ENCODE assay signal across 7 mouse cellular contexts in the genomic region with DNA sequence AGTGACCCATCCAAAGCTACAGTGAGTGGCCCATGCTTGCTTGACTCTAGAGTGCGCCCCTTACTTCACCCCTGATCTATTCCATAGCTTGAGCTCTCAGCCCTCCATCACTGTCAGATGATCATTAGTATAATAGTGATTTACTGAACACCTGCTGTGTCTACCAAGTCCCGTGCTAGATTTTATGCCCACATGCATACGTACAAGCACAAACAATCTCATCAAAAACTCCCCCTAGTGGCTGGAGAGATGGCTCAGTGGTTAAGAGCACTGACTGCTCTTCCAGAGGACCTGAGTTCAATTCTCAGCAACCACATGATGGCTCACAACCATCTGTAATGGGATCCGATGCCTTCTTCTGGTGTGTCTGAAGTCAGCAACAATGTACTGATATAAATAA. TPM values are rescaled to one million over a fixed set of nuclear protein-coding genes. Genes with fewer than 3 reads are reported as not detected.
DNase-seq lines count a peak whose midpoint lies in the region; ATAC-seq and TF ChIP-seq lines count a peak whose summit lies in the region.
"Not testable (repeated sequence)": the region's sequence is repeated elsewhere in the genome, so short reads cannot be mapped to it uniquely, and the experiment has no call there.

No protein-coding gene starts in this region.

- peak; percentile 72 for DNase-seq in MEL (ENCODE audit: low read depth, low spot score)
- DNase-seq in embryo, embryonic 10 days (ENCODE audit: low spot score), result peak; percentile 45
- DNase-seq in heart, adult 2 months, result not testable (repeated sequence)
- peak; percentile 56 for DNase-seq in retina, postnatal 1 day

- H3K4me2 ChIP-seq in limb, embryonic 15.5 days, result peak overlapping the region; percentile 88; the same call in 1 of the 2 replicates

- peak overlapping the region; percentile 63 to 80 for H3K4me3 ChIP-seq in MEL (ENCODE audit: control insufficient read depth in 1 of 2, insufficient read depth in 1 of 2, low read depth in 2 of 2, low read length in 2 of 2)
- not testable (repeated sequence) for H3K4me3 ChIP-seq in heart, adult 2 months; limb, embryonic 15.5 days
- peak overlapping the region; percentile 94 for H3K4me3 ChIP-seq in megakaryocyte, embryonic 14.5 days (replicated peaks)

- intact Hi-C loops in heart, adult 2 months (cut with DNase I), result not testable (repeated sequence)

- H3K9ac ChIP-seq in MEL (ENCODE audit: control insufficient read depth, low read depth, low read length, poor library complexity, severe bottlenecking), result peak overlapping the region; percentile 92
- not testable (repeated sequence) for H3K9ac ChIP-seq in heart, adult 2 months (ENCODE audit: low read depth, low read length); limb, embryonic 15.5 days

- peak; percentile 14 to 34 (median 23); a peak in 4 of 6 replicates for TF ChIP-seq CTCF in MEL (IDR thresholded peaks at IDR 0.05 in 2 of 3, conservative IDR thresholded peaks at IDR 0.05 in 1 of 3; ENCODE audit: control insufficient read depth in 1 of 3, insufficient read depth in 1 of 3, low read depth in 2 of 3, low read length in 3 of 3, poor library complexity in 1 of 3, severe bottlenecking in 1 of 3)
- peak; percentile 60 for TF ChIP-seq CTCF in heart, adult 2 months (IDR thresholded peaks at IDR 0.05)

- not testable (repeated sequence) for H3K36me3 ChIP-seq in MEL (ENCODE audit: control insufficient read depth in 1 of 2, insufficient read depth in 2 of 2, low read length in 2 of 2); heart, adult 2 months (ENCODE audit: control insufficient read depth, insufficient read depth, low read length); limb, embryonic 15.5 days
- H3K36me3 ChIP-seq in megakaryocyte, embryonic 14.5 days (replicated peaks; ENCODE audit: low read length), result peaks cover 14% of the 10 kb centered on the region

- peak; percentile 36 for ATAC-seq in inflammation-experienced regulatory T-cells, adult 6 months
- ATAC-seq in limb, embryonic 15.5 days (ENCODE audit: insufficient number of reproducible peaks, low FRiP score, low TSS enrichment, low read depth), result not testable (repeated sequence)

- H3K4me1 ChIP-seq in MEL (ENCODE audit: control insufficient read depth in 1 of 2, insufficient read depth in 2 of 2, low read length in 2 of 2), result peaks cover 0 to 10% of the 10 kb centered on the region in 2 experiments; a peak in 2 of 4 replicates
- H3K4me1 ChIP-seq in heart, adult 2 months (ENCODE audit: control insufficient read depth, insufficient read depth, low read length); limb, embryonic 15.5 days: not testable (repeated sequence)
- peaks cover 41% of the 10 kb centered on the region for H3K4me1 ChIP-seq in megakaryocyte, embryonic 14.5 days

- TF ChIP-seq EP300 in MEL (IDR thresholded peaks at IDR 0.05; ENCODE audit: low read depth in 1 of 2, low read length in 2 of 2); heart, adult 2 months (IDR thresholded peaks at IDR 0.05; ENCODE audit: insufficient read depth, low read depth, low read length): not testable (repeated sequence)

- not testable (repeated sequence) for TF ChIP-seq POLR2A in MEL (IDR thresholded peaks at IDR 0.05; ENCODE audit: control insufficient read depth in 1 of 2, insufficient read depth in 1 of 2, low read depth in 1 of 2, low read length in 2 of 2, poor library complexity in 1 of 2); heart, adult 2 months (IDR thresholded peaks at IDR 0.05; ENCODE audit: insufficient read depth, low read depth, low read length)

- not testable (repeated sequence) for H3K9me3 ChIP-seq in MEL (replicated peaks; ENCODE audit: insufficient read depth, low read length); limb, embryonic 15.5 days; megakaryocyte, embryonic 14.5 days

- WGBS in heart, adult 2 months, result 63% methylated on average over 4 of the region's 4 CpGs
- 52% methylated on average over 4 of the region's 4 CpGs for WGBS in limb, embryonic 15.5 days

- TF ChIP-seq RAD21 in MEL (IDR thresholded peaks at IDR 0.05; ENCODE audit: low read depth, low read length), result not testable (repeated sequence)

- not testable (repeated sequence) for H3K27me3 ChIP-seq in MEL (ENCODE audit: control insufficient read depth in 1 of 2, insufficient read depth in 2 of 2, low read length in 2 of 2); heart, adult 2 months (ENCODE audit: control insufficient read depth, insufficient read depth, low read length); limb, embryonic 15.5 days; megakaryocyte, embryonic 14.5 days (replicated peaks)

- H3K27ac ChIP-seq in MEL (ENCODE audit: control insufficient read depth, low read depth, low read length), result 0 out of 2 replicates have a peak overlapping the region, but pooled peaks have one; percentile 90
- H3K27ac ChIP-seq in heart, adult 2 months, result peak overlapping the region; percentile 93; the same call in 1 of the 2 replicates
- H3K27ac ChIP-seq in limb, embryonic 15.5 days, result not testable (repeated sequence)

- H3K79me2 ChIP-seq in MEL (ENCODE audit: control insufficient read depth, insufficient read depth, low read length, poor library complexity); heart, adult 2 months (replicated peaks; ENCODE audit: control insufficient read depth, insufficient read depth, low read length): not testable (repeated sequence)

RNA-seq across cellular contexts. Expression of a gene that starts 1.4 kb away (rescaled TPM):
- total RNA-seq in MEL (2012; rRNA removed), result 10.1 and 10.7 TPM in 2 replicates
- polyA plus RNA-seq in MEL (2012; ENCODE audit: insufficient read depth in 1 of 2, insufficient read length in 2 of 2, low read depth in 1 of 2, low replicate concordance in 2 of 2, missing spikeins in 1 of 2), result 10 to 100 TPM in 1 of 2 experiments, not detected in 1; 20.1 TPM
- total RNA-seq in heart, adult 2 months (2021), result 100 to 1,000 TPM; 113 to 132 TPM
- polyA plus RNA-seq in heart, adult 2 months (2012; rRNA removed), result 205 and 206 TPM in 2 replicates
- polyA plus RNA-seq in inflammation-experienced regulatory T-cells, adult 6 months (2017; shearing (Covaris generic)), result 1 to 10 TPM; 3.7 to 7.0 (median 5.0) TPM
- 4.4 and 5.5 TPM in 2 replicates for polyA plus RNA-seq in limb, embryonic 15.5 days (2015; fragmentation: Nextera tagmentation; extraction: Ambion mirVana)
- 19.2 and 32.5 TPM in 2 replicates for polyA plus RNA-seq in megakaryocyte, embryonic 14.5 days (2012; ENCODE audit: insufficient read depth, low replicate concordance)

RNA-seq across cellular contexts. Expression of a gene that starts 1.6 kb away (rescaled TPM):
- 0.33 and 0.46 TPM in 2 replicates for total RNA-seq in MEL (2012; rRNA removed)
- polyA plus RNA-seq in MEL (2012; ENCODE audit: insufficient read depth in 1 of 2, insufficient read length in 2 of 2, low read depth in 1 of 2, low replicate concordance in 2 of 2, missing spikeins in 1 of 2), result 1 to 10 TPM in 1 of 2 experiments, not detected in 1; 1.1 TPM
- total RNA-seq in heart, adult 2 months (2021), result not detected
- polyA plus RNA-seq in heart, adult 2 months (2012; rRNA removed), result 0.38 and 0.53 TPM in 2 replicates
- under 1 TPM in 1 of 3 experiments, not detected in 2; 0.52 TPM for polyA plus RNA-seq in inflammation-experienced regulatory T-cells, adult 6 months (2017; shearing (Covaris generic))
- 0.49 and 0.86 TPM in 2 replicates for polyA plus RNA-seq in limb, embryonic 15.5 days (2015; fragmentation: Nextera tagmentation; extraction: Ambion mirVana)
- polyA plus RNA-seq in megakaryocyte, embryonic 14.5 days (2012; ENCODE audit: insufficient read depth, low replicate concordance), result 2.7 and 6.4 TPM in 2 replicates

RNA-seq across cellular contexts. Expression of a gene that starts 19.9 kb away (rescaled TPM):
- 0.16 and 0.19 TPM in 2 replicates for total RNA-seq in MEL (2012; rRNA removed)
- polyA plus RNA-seq in MEL (2012; ENCODE audit: insufficient read depth in 1 of 2, insufficient read length in 2 of 2, low read depth in 1 of 2, low replicate concordance in 2 of 2, missing spikeins in 1 of 2), result under 1 TPM in 1 of 2 experiments, not detected in 1; 0.57 TPM
- under 1 TPM; 0.31 to 0.43 TPM for total RNA-seq in heart, adult 2 months (2021)
- polyA plus RNA-seq in heart, adult 2 months (2012; rRNA removed), result 0.56 and 0.92 TPM in 2 replicates
- polyA plus RNA-seq in inflammation-experienced regulatory T-cells, adult 6 months (2017; shearing (Covaris generic)), result not detected
- 0.48 and 0.68 TPM in 2 replicates for polyA plus RNA-seq in limb, embryonic 15.5 days (2015; fragmentation: Nextera tagmentation; extraction: Ambion mirVana)
- polyA plus RNA-seq in megakaryocyte, embryonic 14.5 days (2012; ENCODE audit: insufficient read depth, low replicate concordance), result 0.31 and 2.6 TPM in 2 replicates

RNA-seq across cellular contexts. Expression of a gene that starts 23.1 kb away (rescaled TPM):
- 65.1 and 75.0 TPM in 2 replicates for total RNA-seq in MEL (2012; rRNA removed)
- polyA plus RNA-seq in MEL (2012; ENCODE audit: insufficient read depth in 1 of 2, insufficient read length in 2 of 2, low read depth in 1 of 2, low replicate concordance in 2 of 2, missing spikeins in 1 of 2), result 100 to 1,000 TPM in 1 of 2 experiments, not detected in 1; 111 TPM
- 10 to 100 TPM; 24.2 to 29.2 TPM for total RNA-seq in heart, adult 2 months (2021)
- 59.7 and 77.7 TPM in 2 replicates for polyA plus RNA-seq in heart, adult 2 months (2012; rRNA removed)
- polyA plus RNA-seq in inflammation-experienced regulatory T-cells, adult 6 months (2017; shearing (Covaris generic)), result 100 to 1,000 TPM; 512 to 771 (median 583) TPM
- polyA plus RNA-seq in limb, embryonic 15.5 days (2015; fragmentation: Nextera tagmentation; extraction: Ambion mirVana), result 328 and 364 TPM in 2 replicates
- 176 and 453 TPM in 2 replicates for polyA plus RNA-seq in megakaryocyte, embryonic 14.5 days (2012; ENCODE audit: insufficient read depth, low replicate concordance)

RNA-seq across cellular contexts. Expression of a gene that starts 25.6 kb away (rescaled TPM):
- total RNA-seq in MEL (2012; rRNA removed), result 33.2 and 42.3 TPM in 2 replicates
- 10 to 100 TPM in 1 of 2 experiments, not detected in 1; 60.6 TPM for polyA plus RNA-seq in MEL (2012; ENCODE audit: insufficient read depth in 1 of 2, insufficient read length in 2 of 2, low read depth in 1 of 2, low replicate concordance in 2 of 2, missing spikeins in 1 of 2)
- total RNA-seq in heart, adult 2 months (2021), result 100 to 1,000 TPM; 107 to 126 TPM
- 254 and 344 TPM in 2 replicates for polyA plus RNA-seq in heart, adult 2 months (2012; rRNA removed)
- polyA plus RNA-seq in inflammation-experienced regulatory T-cells, adult 6 months (2017; shearing (Covaris generic)), result 10 to 100 TPM; 18.9 to 39.3 (median 36.9) TPM
- polyA plus RNA-seq in limb, embryonic 15.5 days (2015; fragmentation: Nextera tagmentation; extraction: Ambion mirVana), result 79.4 and 97.8 TPM in 2 replicates
- 331 and 1,292 TPM in 2 replicates for polyA plus RNA-seq in megakaryocyte, embryonic 14.5 days (2012; ENCODE audit: insufficient read depth, low replicate concordance)
